Mouse (Mus musculus) cerebellum, adult 2 months (tissue): ENCODE measurements at regions not wholly inside any gene's neighbourhood (a gene's known extent, or its start where the extent isn't known, plus 50 kb on each side); places are given as distances from the start of the nearest gene placed in this dataset.

Experiments used
- CTCF ChIP-seq: fragments of 200-500 bp; IDR thresholded peaks from 2 replicates; pipeline ENCODE4 v1.5.1; 2011; ENCODE audit warnings: low read depth, mild to moderate bottlenecking, control low read depth, low read length, moderate library complexity, borderline replicate concordance; ENCODE audit not compliant: insufficient read depth
- POLR2A ChIP-seq: fragments of 200-500 bp; IDR thresholded peaks from 2 replicates; pipeline ENCODE4 v1.6.1; 2011; ENCODE audit warnings: low read length, control low read depth, borderline replicate concordance; ENCODE audit not compliant: insufficient read depth

- TF ChIP-seq CTCF (no peak), POLR2A (no peak)
Observed at GRCm38 (mm10) chr8:44343401-44343800, 591.8 kb upstream of the Fat1 start.
